Mouse (Mus musculus) limb, embryonic 14.5 days (tissue): ENCODE measurements around the gene Armc9. TPM values are rescaled to one million over a fixed set of nuclear protein-coding genes. Genes with fewer than 3 reads are reported as not detected.

Experiments used
- ATAC-seq: fragments of 200-750 bp; cut with Nextera tagmentation; 2 replicates; pipeline ENCODE4 v1.8.0; 2017; ENCODE audit warnings: low read depth, moderate number of reproducible peaks, moderate TSS enrichment; ENCODE audit not compliant: low FRiP score
- DNase-seq: peaks from one replicate; pipeline ENCODE4 v3.0.0-alpha.2; 2015; ENCODE audit warnings: low spot score
- H3K27ac ChIP-seq: fragments of 300-500 bp; sonication (generic); replicated peaks from 2 replicates; pipeline ENCODE4 v1.5.1; 2014; ENCODE audit warnings: low read depth, mild to moderate bottlenecking, low read length, moderate library complexity, mixed read lengths
- H3K27me3 ChIP-seq: fragments of 300-500 bp; sonication (generic); 2 replicates; pipeline ENCODE4 v1.6.1; 2014; ENCODE audit warnings: low read length, mixed read lengths; ENCODE audit not compliant: control insufficient read depth, insufficient read depth
- H3K36me3 ChIP-seq: fragments of 300-500 bp; sonication (generic); 2 replicates; pipeline ENCODE4 v1.6.1; 2014; ENCODE audit warnings: mild to moderate bottlenecking, low read length, moderate library complexity, mixed read lengths; ENCODE audit not compliant: control insufficient read depth, insufficient read depth
- H3K4me1 ChIP-seq: fragments of 300-500 bp; sonication (generic); 2 replicates; pipeline ENCODE4 v1.6.1; 2014; ENCODE audit warnings: antibody characterized with exemption, low read length, mixed read lengths; ENCODE audit not compliant: control insufficient read depth, insufficient read depth
- H3K4me2 ChIP-seq: fragments of 300-500 bp; sonication (generic); replicated peaks from 2 replicates; pipeline ENCODE4 v1.6.1; 2014; ENCODE audit warnings: low read depth, mild to moderate bottlenecking, low read length, moderate library complexity; ENCODE audit not compliant: severe bottlenecking
- H3K4me3 ChIP-seq: fragments of 300-500 bp; sonication (generic); replicated peaks from 2 replicates; pipeline ENCODE4 v1.5.1; 2014; ENCODE audit warnings: low read length
- H3K9ac ChIP-seq: fragments of 300-500 bp; sonication (generic); 2 replicates; pipeline ENCODE4 v1.6.1; 2014; ENCODE audit warnings: mild to moderate bottlenecking, low read depth, low read length, moderate library complexity; ENCODE audit not compliant: severe bottlenecking
- H3K9me3 ChIP-seq: fragments of 300-500 bp; sonication (generic); 2 replicates; pipeline ENCODE4 v1.6.1; 2016; ENCODE audit warnings: low read length; ENCODE audit not compliant: control insufficient read depth
- POLR2A ChIP-seq: fragments of 200-500 bp; IDR thresholded peaks from 2 replicates; pipeline ENCODE4 v1.8.0; 2012; ENCODE audit warnings: inconsistent platforms, mild to moderate bottlenecking, moderate library complexity, borderline replicate concordance; ENCODE audit not compliant: insufficient read depth, insufficient read length; ENCODE audit errors: extremely low read depth
- WGBS: fragments of 180-500 bp; shearing (Covaris S2); extraction: QIAGEN DNeasy Blood & Tissue Kit; methylation state at CpG from one replicate; pipeline ENCODE4 v1.1.7; 2014; 5-methylcytosine and 5-hydroxymethylcytosine counted together
- polyA plus RNA-seq, 2 experiments: library from polyadenylated mRNA; depleted of rRNA in 1 of 2; stranded (reverse) in 1 of 2; unstranded in 1 of 2; fragments of >200 nt; fragmentation: Nextera tagmentation in 1 of 2; extraction: Ambion mirVana in 1 of 2; gene quantifications; 2 replicates each; pipeline versions ENCODE4 v1.2.1 to v1.2.3; 2012 to 2014

Gene Armc9
- polyA plus RNA-seq, 2 experiments: 17.0 to 19.6 TPM

- Histone ChIP-seq H3K4me2 (no peak overlapping the region), H3K4me3 (no peak overlapping the region), H3K9ac (no peak overlapping the region), H3K4me1 (no peaks in the 10 kb centered on the region), H3K27me3 (no peaks in the 10 kb centered on the region), H3K9me3 (no peaks in the 10 kb centered on the region), H3K36me3 (no peaks in the 10 kb centered on the region), H3K27ac (no peak overlapping the region)
- ATAC-seq (no peak), DNase-seq (no peak)
- no peak for TF ChIP-seq POLR2A
- WGBS: 65% methylated on average over 7 of the region's 7 CpGs
Measured at GRCm38 (mm10) chr1:86263564-86264339, 109.2 kb downstream of the Armc9 start.

- no peaks in the 10 kb centered on the region for H3K27me3 ChIP-seq
- no peak for DNase-seq
- ATAC-seq: no peak
Measured at GRCm38 (mm10) chr1:86265060-86265459, 110.5 kb downstream of the Armc9 start.

GRCm38 (mm10) chr1:86268492-86269189 is 114.1 kb downstream of the Armc9 start:
- DNase-seq (no peak), ATAC-seq (no peak)
- WGBS: 84% methylated on average over 9 of the region's 9 CpGs
- Histone ChIP-seq H3K4me1 (no peaks in the 10 kb centered on the region), H3K27ac (no peak overlapping the region), H3K9me3 (no peaks in the 10 kb centered on the region), H3K36me3 (no peaks in the 10 kb centered on the region), H3K4me2 (no peak overlapping the region), H3K27me3 (no peaks in the 10 kb centered on the region), H3K4me3 (no peak overlapping the region), H3K9ac (no peak overlapping the region)
- no peak for TF ChIP-seq POLR2A

More at GRCm38 (mm10) chr1:86265060-86265459, 110.5 kb downstream of the Armc9 start:
- Histone ChIP-seq H3K4me1 (no peaks in the 10 kb centered on the region), H3K36me3 (no peaks in the 10 kb centered on the region), H3K4me2 (no peak overlapping the region), H3K27ac (no peak overlapping the region), H3K9ac (no peak overlapping the region), H3K4me3 (no peak overlapping the region), H3K9me3 (no peaks in the 10 kb centered on the region)
- 61% methylated on average over 3 of the region's 3 CpGs for WGBS
- TF ChIP-seq POLR2A: no peak

GRCm38 (mm10) chr1:86269190-86269508 is 114.6 kb downstream of the Armc9 start:
- Histone ChIP-seq H3K4me1 (no peaks in the 10 kb centered on the region), H3K9me3 (no peaks in the 10 kb centered on the region), H3K9ac (no peak overlapping the region), H3K4me2 (no peak overlapping the region), H3K36me3 (no peaks in the 10 kb centered on the region), H3K4me3 (no peak overlapping the region), H3K27ac (no peak overlapping the region), H3K27me3 (no peaks in the 10 kb centered on the region)
- ATAC-seq (no peak), DNase-seq (no peak)
- TF ChIP-seq POLR2A: no peak
- WGBS: 85% methylated on average over 4 of the region's 4 CpGs

GRCm38 (mm10) chr1:86271707-86272106 is 117.1 kb downstream of the Armc9 start:
- Histone ChIP-seq H3K27ac (no peak overlapping the region), H3K36me3 (no peaks in the 10 kb centered on the region), H3K27me3 (no peaks in the 10 kb centered on the region), H3K4me2 (no peak overlapping the region), H3K4me1 (no peaks in the 10 kb centered on the region), H3K9me3 (no peaks in the 10 kb centered on the region), H3K9ac (no peak overlapping the region), H3K4me3 (no peak overlapping the region)
- ATAC-seq (no peak), DNase-seq (no peak)
- no peak for TF ChIP-seq POLR2A
- WGBS: 70% methylated on average over 6 of the region's 6 CpGs
